Mouse (Mus musculus) heart, postnatal 0 days (tissue): ENCODE measurements at regions not wholly inside any gene's neighbourhood (a gene's known extent, or its start where the extent isn't known, plus 50 kb on each side); places are given as distances from the start of the nearest gene placed in this dataset.

Source experiments
- CTCF ChIP-seq: IDR thresholded peaks from 2 replicates; pipeline ENCODE4 v1.5.1; 2016; ENCODE audit warnings: antibody characterized with exemption, control low read depth, low read depth
- EP300 ChIP-seq: IDR thresholded peaks from 2 replicates; pipeline ENCODE4 v1.6.1; 2016; ENCODE audit warnings: antibody characterized with exemption, low read depth

DNA sequence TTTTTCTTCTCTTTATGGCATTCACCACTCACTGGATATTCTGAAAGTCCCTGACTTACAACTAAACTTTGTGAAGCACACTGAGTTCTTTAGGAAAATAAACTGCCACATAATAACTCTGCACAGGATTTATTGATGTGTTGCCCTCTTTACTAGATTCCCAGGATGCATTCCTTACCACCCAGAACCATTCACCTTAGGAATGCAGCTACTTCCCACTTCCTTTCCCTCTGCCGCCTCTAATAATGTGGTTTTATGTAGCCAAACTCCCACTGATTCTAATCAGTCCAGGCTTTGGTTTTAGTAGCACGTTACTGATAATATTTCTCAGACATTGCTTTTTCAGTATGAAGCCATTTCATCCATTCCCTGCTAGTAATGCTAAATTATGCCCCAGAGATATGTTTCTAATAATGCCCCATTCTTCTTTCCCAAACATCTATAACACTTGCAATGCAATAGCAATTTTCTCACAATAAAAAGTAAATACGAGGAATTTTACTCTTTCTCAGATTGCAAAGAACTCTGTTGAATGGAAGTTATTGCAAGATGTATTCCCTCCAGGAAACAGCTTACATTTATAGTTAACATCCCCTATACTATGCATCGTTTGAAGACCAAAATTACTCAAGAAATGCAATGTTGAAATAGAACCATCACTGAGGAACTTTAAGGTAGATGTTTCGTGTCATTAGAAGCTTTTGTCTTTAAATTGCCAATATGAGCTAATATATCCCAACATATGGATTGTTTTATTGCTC, 145.2 kb upstream of the Zpld1 start:
- no peak for TF ChIP-seq CTCF
- no peak for TF ChIP-seq EP300
